Mouse (Mus musculus) bone marrow, adult 2 months (tissue): ENCODE data around the gene Pstpip1.

Experiments
- CTCF ChIP-seq: fragments of 200-500 bp; IDR thresholded peaks from 2 replicates; pipeline ENCODE4 v1.5.1; 2011; ENCODE audit warnings: low read length, control low read depth; ENCODE audit not compliant: control insufficient read depth, insufficient read depth
- POLR2A ChIP-seq: fragments of 200-500 bp; IDR thresholded peaks from 2 replicates; pipeline ENCODE4 v1.6.1; 2011; ENCODE audit warnings: low read depth, mild to moderate bottlenecking, control low read depth, low read length, borderline replicate concordance; ENCODE audit not compliant: control insufficient read depth

GRCm38 (mm10) chr9:56135590-56136197 lies 45.9 kb downstream of the Pstpip1 start:
- TF ChIP-seq CTCF = no peak
- no peak for TF ChIP-seq POLR2A
